Mouse (Mus musculus): ENCODE measurements around the gene Crct1. TPM values are rescaled to one million over a fixed set of nuclear protein-coding genes. Genes with fewer than 3 reads are reported as not detected.

Crct1 gene
- 0.18 and 0.21 TPM in 2 replicates for polyA plus RNA-seq (2012; rRNA removed)

GRCm38 (mm10) chr3:93015460-93016104 lies at the start of gene Crct1:
Crct1 (minus strand) TSS chr3:93015687.
- 33% methylated on average over 4 of the region's 4 CpGs for WGBS
- DNase-seq (ENCODE audit: low read depth, low spot score) = no peak

GRCm38 (mm10) chr3:93052826-93053474 lies 37.5 kb upstream of the Crct1 start:
- 59% methylated on average over 10 of the region's 10 CpGs for WGBS
- no peak for DNase-seq (ENCODE audit: low read depth, low spot score)

- no peak for DNase-seq (ENCODE audit: low read depth, low spot score)
- WGBS = 35% methylated on average over 1 of the region's 1 CpGs
Observed at GRCm38 (mm10) chr3:93050182-93050581, 34.7 kb upstream of the Crct1 start.

GRCm38 (mm10) chr3:93031450-93031849 lies 16.0 kb upstream of the Crct1 start:
- peak; percentile 10 for DNase-seq (ENCODE audit: low read depth, low spot score)

GRCm38 (mm10) chr3:93025486-93025885 lies 10.0 kb upstream of the Crct1 start:
- 42% methylated on average over 2 of the region's 2 CpGs for WGBS
- no peak for DNase-seq (ENCODE audit: low read depth, low spot score)

More at GRCm38 (mm10) chr3:93031450-93031849, 16.0 kb upstream of the Crct1 start:
- 35% methylated on average over 5 of the region's 5 CpGs for WGBS

- WGBS = 77% methylated on average over 3 of the region's 3 CpGs
Observed at GRCm38 (mm10) chr3:93023411-93024184, 8.1 kb upstream of the Crct1 start.

GRCm38 (mm10) chr3:93021171-93021570 lies 5.7 kb upstream of the Crct1 start:
- DNase-seq (ENCODE audit: low read depth, low spot score) = no peak
- WGBS = 88% methylated on average over 1 of the region's 1 CpGs

More at GRCm38 (mm10) chr3:93023411-93024184, 8.1 kb upstream of the Crct1 start:
- DNase-seq (ENCODE audit: low read depth, low spot score) = no peak

- DNase-seq (ENCODE audit: low read depth, low spot score) = no peak
- 90% methylated on average over 2 of the region's 2 CpGs for WGBS
Observed at GRCm38 (mm10) chr3:93018960-93019359, 3.5 kb upstream of the Crct1 start, which contains the start of gene Lce1m. Lce1m (minus strand) TSS chr3:93019060.

- WGBS = 18% methylated on average over 5 of the region's 5 CpGs
Observed at GRCm38 (mm10) chr3:93014871-93015270, 616 bp downstream of the Crct1 start.

GRCm38 (mm10) chr3:93014378-93014801 lies 1.1 kb downstream of the Crct1 start:
- no peak for DNase-seq (ENCODE audit: low read depth, low spot score)
- 1% methylated on average over 24 of the region's 24 CpGs for WGBS

More at GRCm38 (mm10) chr3:93014871-93015270, 616 bp downstream of the Crct1 start:
- no peak for DNase-seq (ENCODE audit: low read depth, low spot score)

GRCm38 (mm10) chr3:93002843-93003242 lies 12.6 kb downstream of the Crct1 start:
- no peak for DNase-seq (ENCODE audit: low read depth, low spot score)
- WGBS = 67% methylated on average over 4 of the region's 4 CpGs

- WGBS = 50% methylated on average over 3 of the region's 3 CpGs
Observed at GRCm38 (mm10) chr3:93000621-93001020, 14.9 kb downstream of the Crct1 start.

GRCm38 (mm10) chr3:92998691-92999090 lies 16.8 kb downstream of the Crct1 start:
- 3% methylated on average over 7 of the region's 7 CpGs for WGBS
- DNase-seq (ENCODE audit: low read depth, low spot score) = peak; percentile 21

More at GRCm38 (mm10) chr3:93000621-93001020, 14.9 kb downstream of the Crct1 start:
- DNase-seq (ENCODE audit: low read depth, low spot score) = no peak

- no peak for DNase-seq (ENCODE audit: low read depth, low spot score)
Observed at GRCm38 (mm10) chr3:92991926-92992325, 23.6 kb downstream of the Crct1 start, which contains the start of gene Lce3f. Lce3f (plus strand) TSS chr3:92992226.

GRCm38 (mm10) chr3:92978484-92978883 lies 37.0 kb downstream of the Crct1 start:
- WGBS = 35% methylated on average over 2 of the region's 2 CpGs
- peak; percentile 37 for DNase-seq (ENCODE audit: low read depth, low spot score)

- WGBS = 88% methylated on average over 2 of the region's 2 CpGs
- no peak for DNase-seq (ENCODE audit: low read depth, low spot score)
Observed at GRCm38 (mm10) chr3:92966761-92967160, 48.7 kb downstream of the Crct1 start, which contains the start of gene Lce3e. Lce3e (plus strand) TSS chr3:92967061.
